ENCODE assay signal across 27 mouse cellular contexts in genomic region chr13:119258515-119258914, GRCm38 (mm10).
DNase-seq lines count a peak whose midpoint lies in the region; ATAC-seq and TF ChIP-seq lines count a peak whose summit lies in the region.
"Had no signal": no experiment of that assay in that cellular context is flagged by ENCODE, and none has a peak within 500 bp of the region (broad histone marks: within the 10 kb centered on the region; RNA-seq: fewer than 3 reads in every experiment).

No protein-coding gene starts in this region.

- no peaks in the 10 kb centered on the region for H3K9me3 ChIP-seq in liver, embryonic 11.5 days (ENCODE audit: control insufficient read depth, low read length)
- H3K9me3 ChIP-seq in liver, postnatal 0 days (ENCODE audit: low read length), result no peaks in the 10 kb centered on the region
- H3K9me3 ChIP-seq in midbrain, embryonic 15.5 days, result no peaks in the 10 kb centered on the region
- H3K9me3 ChIP-seq: embryonic facial prominence, embryonic 15.5 days; G1E; heart, embryonic 13.5 days; limb, embryonic 10.5 days had no signal

- peak; percentile 13 for DNase-seq in ES-CJ7 (ENCODE audit: low read depth, low spot score)
- peak; percentile 42 for DNase-seq in R1 (ENCODE audit: low read depth, low spot score)
- DNase-seq in liver, embryonic 11.5 days (ENCODE audit: low spot score), result no peak
- peak; percentile 42 for DNase-seq in liver, postnatal 0 days
- DNase-seq in cerebellum, adult 11-12 months, result no peak
- no peak for DNase-seq in frontal cortex, postnatal 14 days (ENCODE audit: low spot score in 2 of 2)
- no peak for DNase-seq in right cerebral cortex, postnatal 36 days (ENCODE audit: low spot score in 2 of 2)
- DNase-seq: adrenal gland, postnatal 36 days; cerebellum, adult 9-11 months; forebrain, postnatal 0 days; gastrocnemius, postnatal 25 days; heart, adult 18-20 months; heart, postnatal 14 days; kidney, adult 2 months; kidney, postnatal 10 days; lung, postnatal 10 days; right cerebral cortex, adult 18-20 months had no signal

- no peak overlapping the region for H3K27ac ChIP-seq in liver, embryonic 11.5 days (ENCODE audit: low read depth, low read length)
- no peak overlapping the region for H3K27ac ChIP-seq in liver, postnatal 0 days (ENCODE audit: low read depth)
- H3K27ac ChIP-seq in midbrain, embryonic 15.5 days, result no peak overlapping the region
- H3K27ac ChIP-seq: embryonic facial prominence, embryonic 15.5 days; heart, embryonic 13.5 days; hindbrain, embryonic 14.5 days; limb, embryonic 10.5 days; stomach, postnatal 0 days had no signal

- H3K4me2 ChIP-seq in liver, embryonic 11.5 days, result no peak overlapping the region
- no peak overlapping the region for H3K4me2 ChIP-seq in liver, postnatal 0 days (ENCODE audit: low read depth, low read length)
- H3K4me2 ChIP-seq in midbrain, embryonic 15.5 days, result no peak overlapping the region
- H3K4me2 ChIP-seq: embryonic facial prominence, embryonic 15.5 days; heart, embryonic 13.5 days; hindbrain, embryonic 14.5 days had no signal

- no peaks in the 10 kb centered on the region for H3K4me1 ChIP-seq in liver, embryonic 11.5 days (replicated peaks; ENCODE audit: control insufficient read depth, insufficient read depth, low read length)
- H3K4me1 ChIP-seq in liver, postnatal 0 days (ENCODE audit: insufficient read depth), result no peaks in the 10 kb centered on the region
- no peaks in the 10 kb centered on the region for H3K4me1 ChIP-seq in midbrain, embryonic 15.5 days
- H3K4me1 ChIP-seq: embryonic facial prominence, embryonic 15.5 days; heart, embryonic 13.5 days; limb, embryonic 10.5 days had no signal

- 65% methylated on average over 9 of the region's 9 CpGs for WGBS in liver, embryonic 11.5 days
- 57% methylated on average over 9 of the region's 9 CpGs for WGBS in liver, postnatal 0 days (ENCODE audit: insufficient replicate concordance)
- 63% methylated on average over 9 of the region's 9 CpGs for WGBS in midbrain, embryonic 15.5 days

- no peak for TF ChIP-seq CTCF in liver, postnatal 0 days (IDR thresholded peaks at IDR 0.05; ENCODE audit: low read depth)

- H3K27me3 ChIP-seq in liver, embryonic 11.5 days (replicated peaks; ENCODE audit: control insufficient read depth, insufficient read depth, low read length), result no peaks in the 10 kb centered on the region
- no peaks in the 10 kb centered on the region for H3K27me3 ChIP-seq in liver, postnatal 0 days (ENCODE audit: insufficient read depth, low read length)
- H3K27me3 ChIP-seq in midbrain, embryonic 15.5 days (replicated peaks), result no peaks in the 10 kb centered on the region
- H3K27me3 ChIP-seq: embryonic facial prominence, embryonic 15.5 days; heart, embryonic 13.5 days had no signal

- no peak overlapping the region for H3K4me3 ChIP-seq in liver, embryonic 11.5 days (ENCODE audit: low read depth, low read length)
- no peak overlapping the region for H3K4me3 ChIP-seq in liver, postnatal 0 days (ENCODE audit: low read depth, low read length)
- no peak overlapping the region for H3K4me3 ChIP-seq in midbrain, embryonic 15.5 days
- H3K4me3 ChIP-seq: embryonic facial prominence, embryonic 15.5 days; heart, embryonic 13.5 days; limb, embryonic 10.5 days; myocyte had no signal

- H3K9ac ChIP-seq in liver, embryonic 11.5 days (ENCODE audit: low read depth, low read length), result no peak overlapping the region
- no peak overlapping the region for H3K9ac ChIP-seq in liver, postnatal 0 days (replicated peaks)
- H3K9ac ChIP-seq in midbrain, embryonic 15.5 days, result no peak overlapping the region
- H3K9ac ChIP-seq: embryonic facial prominence, embryonic 15.5 days; forebrain, postnatal 0 days; heart, embryonic 13.5 days; hindbrain, embryonic 14.5 days had no signal

- ATAC-seq in liver, embryonic 11.5 days (replicated peaks; ENCODE audit: low FRiP score), result peak; percentile 77
- peak; percentile 72 for ATAC-seq in liver, postnatal 0 days
- ATAC-seq in midbrain, embryonic 15.5 days (replicated peaks), result no peak
- ATAC-seq: forebrain, postnatal 0 days; inflammation-experienced regulatory T-cells, adult 6 months; midbrain, embryonic 16.5 days had no signal

- H3K36me3 ChIP-seq in liver, embryonic 11.5 days (ENCODE audit: control insufficient read depth, insufficient read depth, low read length), result no peaks in the 10 kb centered on the region
- no peaks in the 10 kb centered on the region for H3K36me3 ChIP-seq in liver, postnatal 0 days (replicated peaks; ENCODE audit: insufficient read depth, low read length)
- no peaks in the 10 kb centered on the region for H3K36me3 ChIP-seq in midbrain, embryonic 15.5 days (replicated peaks)
- H3K36me3 ChIP-seq: embryonic facial prominence, embryonic 15.5 days; G1E; heart, embryonic 13.5 days; limb, embryonic 10.5 days had no signal

- no peak for TF ChIP-seq EP300 in liver, postnatal 0 days (IDR thresholded peaks at IDR 0.05; ENCODE audit: low read depth)

Comparison
In these comparisons a context has a peak if more than half of its experiments do, and no peak if none do; other contexts are left out.
1. DNase-seq: peak in ES-CJ7 (single experiment), R1 (single experiment) and liver, postnatal 0 days (single experiment); none in liver, embryonic 11.5 days (single experiment), cerebellum, adult 11-12 months (single experiment), frontal cortex, postnatal 14 days (0 of 2) and right cerebral cortex, postnatal 36 days (0 of 2).